Mouse (Mus musculus) midbrain, embryonic 11.5 days (tissue): ENCODE data around the gene Mrgprb2. TPM values are rescaled to one million over a fixed set of nuclear protein-coding genes. Genes with fewer than 3 reads are reported as not detected.

Experiments
- ATAC-seq: fragments of 200-750 bp; cut with Nextera tagmentation; 2 replicates; pipeline ENCODE4 v1.8.0; 2017; ENCODE audit warnings: moderate TSS enrichment, moderate library complexity; ENCODE audit not compliant: low FRiP score
- DNase-seq: peaks from one replicate; pipeline ENCODE4 v3.0.0; 2015; ENCODE audit warnings: low spot score; ENCODE audit errors: missing footprints
- H3K27ac ChIP-seq: fragments of 300-500 bp; sonication (generic); 2 replicates; pipeline ENCODE4 v1.5.1; 2014; ENCODE audit warnings: low read depth, low read length
- H3K27me3 ChIP-seq: fragments of 300-500 bp; sonication (generic); 2 replicates; pipeline ENCODE4 v1.6.1; 2014; ENCODE audit warnings: mild to moderate bottlenecking, low read length, moderate library complexity, mixed read lengths; ENCODE audit not compliant: control insufficient read depth, insufficient read depth
- H3K36me3 ChIP-seq: fragments of 300-500 bp; sonication (generic); 2 replicates; pipeline ENCODE4 v1.6.1; 2014; ENCODE audit warnings: mild to moderate bottlenecking, low read length, moderate library complexity, mixed read lengths; ENCODE audit not compliant: control insufficient read depth, insufficient read depth
- H3K4me1 ChIP-seq: fragments of 300-500 bp; sonication (generic); 2 replicates; pipeline ENCODE4 v1.6.1; 2014; ENCODE audit warnings: low read length; ENCODE audit not compliant: control insufficient read depth, insufficient read depth
- H3K4me2 ChIP-seq: fragments of 300-500 bp; sonication (generic); 2 replicates; pipeline ENCODE4 v1.6.1; 2014; ENCODE audit warnings: mild to moderate bottlenecking, moderate library complexity
- H3K4me3 ChIP-seq: fragments of 300-500 bp; sonication (generic); 2 replicates; pipeline ENCODE4 v1.5.1; 2014; ENCODE audit warnings: low read depth, low read length
- H3K9ac ChIP-seq: fragments of 300-500 bp; sonication (generic); 2 replicates; pipeline ENCODE4 v1.6.1; 2014; ENCODE audit warnings: low read length
- H3K9me3 ChIP-seq: fragments of 300-500 bp; sonication (generic); 2 replicates; pipeline ENCODE4 v1.6.1; 2016; ENCODE audit warnings: low read length; ENCODE audit not compliant: control insufficient read depth
- polyA plus RNA-seq: library from polyadenylated mRNA; unstranded; fragments of >200 nt; fragmentation: Nextera tagmentation; extraction: Ambion mirVana; gene quantifications from 2 replicates; pipeline ENCODE4 v1.2.1, GENCODE M21; 2014

Gene Mrgprb2
- polyA plus RNA-seq, result not detected in 2 replicates

DNA sequence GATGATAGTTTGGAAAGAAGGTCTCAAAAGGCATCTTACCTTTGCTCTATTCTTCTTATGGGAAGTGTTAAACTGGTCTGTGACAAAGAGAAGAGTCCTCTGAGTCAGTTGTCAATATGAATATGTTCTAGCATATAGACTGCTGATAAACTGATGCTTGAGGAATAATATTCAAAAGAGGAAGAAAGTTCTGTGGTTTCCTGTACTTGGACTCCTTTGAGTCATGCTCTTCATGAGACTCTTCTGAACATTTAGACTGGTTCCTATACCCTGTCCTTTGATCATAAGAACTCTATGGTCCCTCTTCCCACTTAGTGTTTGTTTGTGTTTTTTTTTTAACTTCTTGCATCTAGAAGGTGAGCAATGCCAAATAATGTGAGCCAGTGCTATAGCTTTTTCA lies at the start of gene Mrgprb2:
Mrgprb2 (minus strand) TSS at position 101 of the 400 bp plus-strand sequence.
- no peak within 1 kb of the TSS for H3K4me2 ChIP-seq
- no peaks in the 10 kb centered on the region for H3K4me1 ChIP-seq
- peaks cover 2% of the 10 kb centered on the region; the same call in 1 of the 2 replicates for H3K9me3 ChIP-seq
- H3K9ac ChIP-seq, result no peak within 1 kb of the TSS
- no peak within 1 kb of the TSS for H3K27ac ChIP-seq
- H3K36me3 ChIP-seq, result no peaks in the 10 kb centered on the region
- DNase-seq (no peak), ATAC-seq (no peak)
- H3K27me3 ChIP-seq, result no peaks in the 10 kb centered on the region
- H3K4me3 ChIP-seq, result no peak within 1 kb of the TSS

Other genes with a start within 250 kb of the Mrgprb2 start
- gene Mrgprb8, start 169.6 kb downstream of the Mrgprb2 start, polyA plus RNA-seq, result not detected in 2 replicates
- gene Mrgprb1, start 101.7 kb downstream of the Mrgprb2 start, polyA plus RNA-seq, result not detected in 2 replicates
- not detected in 2 replicates for gene Mrgprx2, start 58.8 kb downstream of the Mrgprb2 start, polyA plus RNA-seq
- not detected in 2 replicates for gene Mrgprb3, start 85.7 kb upstream of the Mrgprb2 start, polyA plus RNA-seq
- gene Zdhhc13, start 230.9 kb upstream of the Mrgprb2 start, polyA plus RNA-seq, result 37.4 and 43.1 TPM in 2 replicates